Mouse (Mus musculus): ENCODE results near the gene Harbi1. TPM values are rescaled to one million over a fixed set of nuclear protein-coding genes. Genes with fewer than 3 reads are reported as not detected.

The Harbi1 gene
- polyA plus RNA-seq (2017; shearing (Covaris generic)) = 5.2 TPM

GRCm38 (mm10) chr2:91710272-91711234 is at the start of gene Harbi1, which contains the start of gene Atg13:
Harbi1 (plus strand) TSS chr2:91710852.
Atg13 (minus strand) TSS chr2:91710576.

GRCm38 (mm10) chr2:91729971-91730821 is 19.5 kb downstream of the Harbi1 start, which contains the start of gene Ambra1:
Ambra1 (plus strand) TSS chr2:91730134.

Other genes starting within 250 kb of the Harbi1 start
- 27.1 TPM for gene Ckap5, start 184.1 kb upstream of the Harbi1 start, polyA plus RNA-seq (2017; shearing (Covaris generic))
- gene F2, start 74.4 kb upstream of the Harbi1 start, polyA plus RNA-seq (2017; shearing (Covaris generic)) = not detected
- 10.9 TPM for gene Zfp408, start 61.1 kb upstream of the Harbi1 start, polyA plus RNA-seq (2017; shearing (Covaris generic))
- 114 TPM for gene Arhgap1, start 61.0 kb upstream of the Harbi1 start, polyA plus RNA-seq (2017; shearing (Covaris generic))
- 48.5 TPM for gene Atg13, start 276 bp upstream of the Harbi1 start, polyA plus RNA-seq (2017; shearing (Covaris generic))
- gene Ambra1, start 19.3 kb downstream of the Harbi1 start, polyA plus RNA-seq (2017; shearing (Covaris generic)) = 39.2 TPM
- 0.88 TPM for gene Chrm4, start 216.4 kb downstream of the Harbi1 start, polyA plus RNA-seq (2017; shearing (Covaris generic))
- gene Mdk, start 221.4 kb downstream of the Harbi1 start, polyA plus RNA-seq (2017; shearing (Covaris generic)) = 0.69 TPM
- not detected for gene Gm9821, start 234.9 kb downstream of the Harbi1 start, polyA plus RNA-seq (2017; shearing (Covaris generic))